Mouse (Mus musculus) adrenal gland, postnatal 10 days (tissue): ENCODE results near the gene Ttll1. TPM values are rescaled to one million over a fixed set of nuclear protein-coding genes. Genes with fewer than 3 reads are reported as not detected.

Experiments used
- DNase-seq: peaks from one replicate; pipeline ENCODE4 v3.0.0; 2021; ENCODE audit warnings: mixed read lengths
- long read RNA-seq, 2 experiments: library from polyadenylated mRNA; stranded (forward); transcript quantifications; one replicate each; pipeline ENCODE4 v2.0.0; 2021
- total RNA-seq, 2 experiments: library from RNA; stranded (reverse); gene quantifications; 2 replicates each; pipeline ENCODE4 v1.2.3; 2021

The Ttll1 gene
- 1 to 10 TPM; 7.0 to 9.5 TPM for total RNA-seq
- long read RNA-seq, experiment 1, transcript Ttll1-201 (12 exons, 2,060 nt), result major isoform, 10 of 15 reads
- long read RNA-seq, experiment 1, partial matches to known transcripts, result 2 of 15 reads
- long read RNA-seq, experiment 1, other reads (novel, unspliced or antisense), result 3 of 15 reads
- long read RNA-seq, experiment 2, transcript Ttll1-201 (12 exons, 2,060 nt), result major isoform, 9 of 11 reads
- long read RNA-seq, experiment 2, partial matches to known transcripts, result 0 of 11 reads
- long read RNA-seq, experiment 2, other reads (novel, unspliced or antisense), result 2 of 11 reads

GRCm38 (mm10) chr15:83510805-83511405 lies at the start of gene Ttll1:
Ttll1 (minus strand) TSS chr15:83510893.
- peak; percentile 98 for DNase-seq

- DNase-seq, result peak; percentile 92
Measured at GRCm38 (mm10) chr15:83555161-83555974, 44.7 kb upstream of the Ttll1 start.

- no peak for DNase-seq
Measured at GRCm38 (mm10) chr15:83553831-83554230, 43.1 kb upstream of the Ttll1 start.

DNA sequence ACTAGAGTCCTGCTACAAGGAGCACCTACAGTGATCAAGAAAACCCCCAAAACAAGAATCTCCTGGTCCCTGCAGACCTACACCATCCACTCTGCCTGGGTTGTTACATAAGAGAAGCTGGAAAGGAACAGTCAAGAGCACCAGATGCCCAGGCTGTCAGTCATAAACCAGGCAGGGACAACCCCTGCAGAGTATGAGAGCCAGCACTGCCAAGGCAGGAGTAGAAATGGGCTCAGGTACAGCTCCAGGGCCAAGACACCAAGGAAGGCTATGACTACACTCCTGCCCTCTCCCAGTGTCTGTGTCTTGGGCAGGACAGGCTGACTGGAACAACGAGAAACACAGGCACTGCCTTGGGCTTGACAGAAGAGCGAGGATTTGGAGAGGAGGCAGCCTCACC lies 39.4 kb upstream of the Ttll1 start:
- no peak for DNase-seq

DNA sequence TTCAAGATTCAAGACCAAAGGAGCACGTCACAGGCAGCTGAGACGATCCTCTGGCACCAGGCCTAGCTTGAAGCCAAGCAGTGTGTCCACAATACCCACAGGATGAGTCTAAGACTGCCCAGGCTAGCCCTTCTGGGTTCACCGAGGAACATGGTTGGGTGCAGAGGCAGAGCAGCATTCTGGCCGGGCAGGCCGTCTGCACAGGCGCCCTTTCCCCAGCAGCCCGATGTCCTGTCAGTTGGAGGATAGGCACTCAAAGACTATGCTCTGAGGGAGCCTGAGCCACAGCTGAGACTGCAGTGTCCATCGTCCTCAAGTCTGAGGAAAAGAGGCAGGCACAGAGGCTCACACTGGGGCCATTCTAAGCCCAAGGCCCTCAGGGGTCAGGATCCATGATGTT lies 36.5 kb upstream of the Ttll1 start:
- DNase-seq, result no peak

DNA sequence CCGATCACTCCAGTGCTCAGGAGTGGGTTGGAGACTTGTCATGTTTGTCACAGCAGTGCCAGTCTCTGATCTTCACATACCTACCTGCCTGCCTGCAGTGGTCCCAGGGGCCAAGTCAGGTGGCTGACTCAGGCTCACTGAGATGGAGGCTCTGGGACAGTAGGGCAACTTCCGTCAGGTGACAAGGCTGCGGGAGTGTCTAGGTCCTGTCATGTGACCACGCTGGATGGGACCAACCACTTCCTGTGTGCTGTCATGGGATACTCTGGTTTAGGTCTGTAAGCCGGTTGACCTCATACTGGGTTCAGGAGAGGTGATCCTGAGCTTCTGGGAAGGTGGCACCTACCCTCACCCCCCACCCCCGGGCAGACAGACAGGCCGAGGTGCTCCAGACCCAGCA lies 35.3 kb upstream of the Ttll1 start:
- DNase-seq, result no peak

DNA sequence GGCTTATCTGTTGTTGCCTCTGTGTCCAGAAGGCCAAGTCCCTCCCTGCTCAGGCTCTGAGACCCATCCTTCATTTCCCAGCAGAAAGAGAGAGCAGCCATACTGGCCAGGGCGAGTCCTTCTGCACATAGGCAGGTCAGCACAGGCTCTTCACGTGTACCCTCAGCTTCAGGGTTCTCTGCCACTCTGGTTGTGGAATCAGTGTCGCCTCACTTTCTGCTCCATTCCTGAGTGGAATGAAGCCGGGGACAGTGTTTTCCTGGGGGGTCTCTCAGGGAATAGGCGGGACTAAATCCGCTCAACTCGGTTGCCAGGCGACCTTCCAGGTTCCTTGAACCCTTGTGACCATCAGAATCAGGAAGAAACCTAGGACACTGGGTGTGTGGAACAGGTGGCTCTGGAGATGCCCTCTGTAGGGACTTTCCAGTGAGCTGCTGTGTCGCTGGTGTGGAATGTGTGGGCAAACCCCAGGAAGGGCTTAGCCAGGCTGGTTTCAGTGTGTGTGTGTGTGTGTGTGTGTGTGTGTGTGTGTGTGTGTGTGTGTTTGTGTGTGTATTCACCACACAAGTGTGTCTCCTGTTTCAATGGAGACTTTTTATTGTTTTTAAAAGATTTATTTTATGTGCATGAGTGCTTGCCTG lies 31.1 kb upstream of the Ttll1 start:
- DNase-seq, result no peak

DNA sequence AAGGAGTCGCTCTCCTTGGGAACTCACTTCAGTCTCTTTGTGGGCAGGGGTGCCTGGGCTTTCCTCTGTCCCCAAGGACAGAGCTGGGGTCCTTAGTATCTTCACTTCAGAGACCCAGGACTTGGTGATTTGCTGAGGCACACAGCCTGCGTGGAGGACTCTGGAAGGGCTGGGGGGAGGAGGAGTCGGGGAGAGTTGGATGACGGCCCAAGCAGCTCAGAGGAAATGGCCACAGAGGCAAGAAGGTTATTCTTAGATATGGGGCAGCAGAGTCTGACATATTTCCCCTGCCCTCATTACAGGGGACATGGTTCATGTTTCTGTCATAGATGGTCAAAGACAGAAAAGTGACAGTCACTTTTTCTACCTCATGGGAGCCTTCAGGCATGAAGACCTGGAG lies 29.2 kb upstream of the Ttll1 start:
- peak; percentile 73 for DNase-seq

DNA sequence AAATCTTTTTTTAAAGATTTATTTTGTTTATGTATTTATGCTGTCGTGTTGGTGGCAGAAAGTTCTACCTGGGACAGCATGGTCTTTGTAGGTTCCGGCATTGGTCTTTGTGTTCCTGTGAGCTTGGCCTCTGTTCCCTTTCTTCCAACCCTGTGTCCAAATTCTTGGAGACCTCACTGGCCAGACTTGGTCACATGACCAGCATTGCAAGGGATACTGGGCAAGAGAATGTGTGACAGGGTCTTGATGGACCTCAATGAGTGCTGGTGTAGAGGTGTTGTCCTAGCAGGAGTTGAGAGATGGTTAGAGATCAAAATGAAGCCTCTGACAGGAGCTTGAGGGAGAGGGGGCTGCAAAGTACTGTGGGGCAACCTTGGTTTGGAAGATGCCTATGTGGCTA lies 28.2 kb upstream of the Ttll1 start:
- no peak for DNase-seq

DNA sequence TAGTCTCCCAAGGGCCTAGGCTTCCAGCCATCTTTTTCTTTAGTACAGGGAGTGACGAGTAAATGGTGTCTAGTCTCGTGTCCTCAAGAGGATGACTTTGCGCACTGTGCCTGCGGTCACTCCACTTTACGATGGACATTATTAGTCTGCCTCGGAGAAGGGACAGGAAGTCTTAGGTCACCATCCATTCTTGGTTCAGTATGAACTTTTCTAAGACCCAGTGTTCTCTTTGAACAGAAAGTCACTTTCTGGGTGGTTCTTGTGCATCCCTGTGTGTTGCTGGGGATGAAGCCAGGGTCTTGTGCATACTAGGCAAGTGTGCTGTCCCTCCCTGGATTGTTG lies 25.2 kb upstream of the Ttll1 start:
- no peak for DNase-seq

- DNase-seq, result peak; percentile 59
Measured at GRCm38 (mm10) chr15:83534960-83535889, 24.5 kb upstream of the Ttll1 start.

DNA sequence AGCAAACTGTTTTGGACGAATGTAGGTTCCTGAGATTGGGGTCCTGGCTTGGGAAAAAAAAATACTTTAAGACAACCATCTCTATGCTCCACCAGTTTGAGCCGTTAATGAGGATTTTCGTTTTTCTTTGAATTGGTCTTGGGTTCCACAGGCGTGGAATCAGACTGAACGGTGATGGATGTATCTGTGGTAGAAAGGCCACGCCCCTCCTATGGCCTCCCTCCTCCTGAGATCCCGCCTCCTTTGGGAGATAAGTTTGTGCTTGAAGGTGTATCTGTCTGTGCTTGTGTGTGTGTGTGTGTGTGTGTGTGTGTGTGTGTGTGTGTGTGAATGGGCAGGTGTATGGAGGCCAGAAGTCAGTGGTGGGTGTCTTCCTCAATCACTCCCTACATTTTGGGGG lies 21.9 kb upstream of the Ttll1 start:
- DNase-seq, result no peak

DNA sequence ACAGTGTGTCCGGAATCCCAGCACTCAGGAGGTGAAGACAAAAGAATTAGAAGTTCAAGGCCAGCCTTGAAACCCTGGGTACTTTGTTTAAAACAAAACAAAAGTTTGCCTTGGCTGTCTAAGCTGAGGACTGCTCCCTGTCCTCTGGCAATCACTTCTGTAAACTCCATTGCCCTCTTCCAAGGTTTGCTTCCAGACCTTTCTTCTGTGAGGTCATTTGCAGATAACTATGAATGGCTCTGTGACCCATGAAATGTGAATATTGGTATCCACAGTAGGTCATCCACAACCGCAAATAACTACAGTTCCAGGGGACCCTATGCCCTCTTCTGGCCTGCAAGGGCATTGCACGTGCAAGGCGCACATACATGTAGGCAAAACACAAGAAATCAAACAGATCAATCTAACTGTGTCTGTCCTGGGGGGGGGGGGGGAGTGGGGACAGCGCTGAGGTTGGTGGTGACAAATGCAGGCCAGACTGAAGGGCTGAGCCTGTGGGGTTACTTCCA lies 21.3 kb upstream of the Ttll1 start:
- DNase-seq, result no peak

- DNase-seq, result peak; percentile 32
Measured at GRCm38 (mm10) chr15:83530688-83531087, 20.0 kb upstream of the Ttll1 start.

GRCm38 (mm10) chr15:83530233-83530632 lies 19.5 kb upstream of the Ttll1 start:
- DNase-seq, result peak; percentile 36

- peak; percentile 65 for DNase-seq
Measured at GRCm38 (mm10) chr15:83529765-83530164, 19.1 kb upstream of the Ttll1 start.

DNA sequence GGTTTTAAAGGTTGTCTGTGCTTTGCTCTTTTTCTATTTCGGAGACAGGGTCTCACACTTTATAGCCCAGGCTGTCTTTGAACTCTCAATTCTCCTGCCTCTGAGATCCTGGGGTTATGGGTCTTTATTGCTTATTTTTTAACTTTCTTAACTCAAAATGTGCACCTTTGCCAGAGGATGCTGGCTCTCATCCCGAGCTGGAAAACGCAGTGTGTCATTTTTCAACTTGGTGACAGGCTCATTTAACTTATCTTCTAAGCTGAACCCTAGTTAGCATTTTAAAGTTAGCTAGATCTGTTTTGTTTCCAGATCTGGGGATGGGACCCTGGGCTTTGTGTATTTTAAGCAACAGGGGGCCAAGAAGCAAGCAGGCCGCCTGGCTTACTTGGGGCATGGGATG lies 18.2 kb upstream of the Ttll1 start:
- peak; percentile 32 for DNase-seq

DNA sequence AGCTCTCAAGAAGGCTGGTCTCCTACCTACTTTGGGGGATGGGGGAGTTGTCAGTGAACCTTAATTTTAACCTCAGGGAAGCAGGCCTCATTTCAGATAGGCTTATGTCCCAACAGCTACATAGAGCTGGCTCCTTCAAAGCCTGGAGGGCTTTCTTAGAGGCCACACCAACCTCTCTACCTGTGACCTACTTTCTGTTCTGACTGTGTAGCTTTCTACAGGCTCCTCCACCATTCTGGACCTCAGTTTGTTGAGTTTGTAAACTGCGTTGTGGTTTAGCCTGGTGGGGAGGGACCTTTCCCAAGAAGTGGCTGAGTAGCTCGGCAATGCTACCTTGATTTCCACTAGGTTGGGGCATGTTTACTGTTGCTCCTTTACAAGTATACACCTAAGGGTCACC lies 17.1 kb upstream of the Ttll1 start:
- DNase-seq, result no peak

DNA sequence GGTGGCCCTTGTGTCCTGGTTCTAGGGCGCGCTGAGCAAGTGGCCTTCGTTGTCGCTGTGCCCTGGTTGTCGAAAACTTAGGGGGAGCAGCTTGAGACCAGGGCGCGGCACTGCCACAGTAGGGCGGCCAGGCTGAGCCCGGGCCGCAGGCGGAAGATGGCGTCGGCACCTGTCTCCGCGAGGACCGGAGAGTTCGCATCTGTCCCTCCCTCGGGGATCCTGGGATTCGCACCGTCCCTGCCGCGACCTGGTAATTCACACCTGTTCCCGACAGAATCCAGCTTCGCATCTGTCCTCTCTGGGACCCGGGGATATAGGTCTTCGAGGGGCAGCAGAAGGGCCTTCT lies 16.4 kb upstream of the Ttll1 start:
- DNase-seq, result no peak

- peak; percentile 79 for DNase-seq
Measured at GRCm38 (mm10) chr15:83526424-83527091, 15.9 kb upstream of the Ttll1 start, which contains the start of gene Bik. Bik (plus strand) TSS chr15:83526862.

DNA sequence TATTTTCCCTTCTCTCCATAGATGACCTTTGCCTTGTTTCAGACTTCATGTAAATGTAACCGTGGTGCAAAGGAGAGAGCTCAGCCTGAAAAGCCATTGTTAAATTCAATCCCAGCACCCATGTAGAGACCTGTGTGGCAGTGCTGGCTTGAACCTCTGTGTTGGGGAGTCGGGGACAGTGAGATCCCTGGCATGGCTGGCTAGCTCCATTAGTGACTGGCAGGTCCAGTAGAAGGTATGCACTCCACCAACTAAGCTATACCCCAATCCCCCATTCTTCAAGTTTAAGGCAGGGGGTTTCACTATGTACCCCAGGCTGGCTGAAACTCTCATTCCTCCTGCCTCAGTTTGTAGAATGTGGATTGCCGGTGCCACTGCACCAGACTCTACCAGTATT lies 13.6 kb upstream of the Ttll1 start:
- DNase-seq, result no peak
